Mouse (Mus musculus) liver, adult 2 months (tissue): ENCODE measurements around the gene C3ar1. TPM values are rescaled to one million over a fixed set of nuclear protein-coding genes. Genes with fewer than 3 reads are reported as not detected.

Source experiments
- DNase-seq: peaks from one replicate; pipeline ENCODE4 v3.0.0-alpha.2; 2011; ENCODE audit warnings: low read depth, low spot score; ENCODE audit errors: extremely low read depth
- H3K27ac ChIP-seq: fragments of 200-500 bp; replicated peaks from 2 replicates; pipeline ENCODE4 v1.5.1; 2012; ENCODE audit warnings: low read depth, mild to moderate bottlenecking, control low read depth, inconsistent platforms, low read length; ENCODE audit not compliant: insufficient read depth
- H3K27me3 ChIP-seq: fragments of 200-500 bp; 2 replicates; pipeline ENCODE4 v1.6.1; 2012; ENCODE audit warnings: mild to moderate bottlenecking, moderate library complexity, low read length, inconsistent platforms; ENCODE audit not compliant: control insufficient read depth, insufficient read depth
- H3K36me3 ChIP-seq: fragments of 200-500 bp; 2 replicates; pipeline ENCODE4 v1.6.1; 2012; ENCODE audit warnings: low read length, inconsistent platforms; ENCODE audit not compliant: control insufficient read depth, insufficient read depth
- H3K4me1 ChIP-seq: fragments of 200-500 bp; 2 replicates; pipeline ENCODE4 v1.6.1; 2011; ENCODE audit warnings: low read length; ENCODE audit not compliant: control insufficient read depth, insufficient read depth
- H3K4me3 ChIP-seq: fragments of 200-500 bp; 2 replicates; pipeline ENCODE4 v1.5.1; 2011; ENCODE audit warnings: low read depth, mild to moderate bottlenecking, control low read depth, low read length, moderate library complexity; ENCODE audit not compliant: insufficient read depth
- H3K79me2 ChIP-seq: fragments of 200-500 bp; 2 replicates; pipeline ENCODE4 v1.6.1; 2012; ENCODE audit warnings: inconsistent platforms, mild to moderate bottlenecking, low read length, moderate library complexity; ENCODE audit not compliant: control insufficient read depth, insufficient read depth
- H3K9ac ChIP-seq: fragments of 200-500 bp; 2 replicates; pipeline ENCODE4 v1.6.1; 2012; ENCODE audit warnings: low read depth, mild to moderate bottlenecking, control low read depth, inconsistent platforms, low read length
- CTCF ChIP-seq: fragments of 200-500 bp; IDR thresholded peaks from 2 replicates; pipeline ENCODE4 v1.5.1; 2011; ENCODE audit warnings: low read depth, low read length, control low read depth
- POLR2A ChIP-seq: fragments of 200-500 bp; IDR thresholded peaks from 2 replicates; pipeline ENCODE4 v1.6.1; 2011; ENCODE audit warnings: low read length, control low read depth; ENCODE audit not compliant: insufficient read depth; ENCODE audit errors: extremely low read depth
- WGBS: fragments of 180-500 bp; shearing (Covaris S2); methylation state at CpG from one replicate; pipeline ENCODE4 v1.1.7; 2018; 5-methylcytosine and 5-hydroxymethylcytosine counted together
- polyA plus RNA-seq: library from polyadenylated mRNA; depleted of rRNA; stranded (reverse); fragments of >200 nt; gene quantifications from 2 replicates; pipeline ENCODE4 v1.2.3, GENCODE M21; 2012
- total RNA-seq: library from RNA; depleted of rRNA; stranded (reverse); fragments of >200 nt; gene quantifications from 2 replicates; pipeline ENCODE4 v1.2.3, GENCODE M21; 2014

The C3ar1 gene
- total and polyA plus RNA-seq, 2 experiments = 0.99 to 1.6 TPM

DNA sequence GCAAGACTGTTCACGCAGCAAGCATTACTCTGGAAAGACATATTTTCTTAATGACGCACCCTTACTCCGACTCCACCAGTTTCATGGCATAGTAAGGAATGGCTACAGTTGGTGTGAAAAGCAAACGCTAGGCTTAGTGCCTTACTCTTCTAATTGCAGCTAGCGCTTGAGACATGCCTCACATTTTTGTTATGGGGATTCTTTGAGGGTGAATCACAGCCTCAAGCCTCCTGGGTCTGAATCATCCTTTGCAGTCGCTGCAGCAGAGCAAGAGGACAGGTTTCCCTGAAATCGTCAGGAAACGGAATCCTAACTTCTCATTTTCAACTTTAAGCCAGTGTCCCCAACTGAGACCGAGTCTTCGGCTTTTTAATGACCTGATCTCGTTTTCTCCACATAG is 13.9 kb upstream of the C3ar1 start:
- WGBS = 84% methylated on average over 11 of the region's 11 CpGs
- H3K4me1 ChIP-seq = no peaks in the 10 kb centered on the region; the same call in 1 of the 2 replicates
- no peak overlapping the region for H3K4me3 ChIP-seq
- TF ChIP-seq CTCF (no peak), POLR2A (no peak)
- H3K36me3 ChIP-seq = no peaks in the 10 kb centered on the region
- H3K27me3 ChIP-seq = no peaks in the 10 kb centered on the region
- no peak overlapping the region for H3K27ac ChIP-seq
- DNase-seq = no peak
- no peak overlapping the region for H3K9ac ChIP-seq
- peaks cover 4% of the 10 kb centered on the region; the same call in 1 of the 2 replicates for H3K79me2 ChIP-seq

DNA sequence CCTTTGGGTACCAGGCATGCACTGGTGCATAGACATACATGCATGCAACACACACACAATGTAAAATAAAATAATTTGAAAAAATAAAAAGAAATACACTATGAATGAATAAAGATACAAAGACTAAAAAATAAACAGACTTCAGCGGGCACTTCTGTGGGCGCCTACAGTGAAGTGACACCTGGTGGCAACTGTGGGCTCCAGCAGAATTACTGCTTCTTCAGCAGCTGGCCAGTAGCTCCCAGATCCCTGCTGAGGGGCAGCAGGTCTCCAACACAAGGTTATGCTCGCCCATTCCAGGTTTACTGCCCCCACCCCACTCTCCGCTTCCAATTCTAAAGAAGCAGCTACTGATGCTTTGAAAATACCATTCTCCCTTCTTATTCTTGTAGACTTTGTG is 12.0 kb upstream of the C3ar1 start:
- WGBS = 69% methylated on average over 4 of the region's 4 CpGs
- Histone ChIP-seq H3K36me3 (no peaks in the 10 kb centered on the region), H3K27ac (no peak overlapping the region), H3K9ac (no peak overlapping the region), H3K27me3 (no peaks in the 10 kb centered on the region), H3K4me3 (no peak overlapping the region), H3K4me1 (no peaks in the 10 kb centered on the region), H3K79me2 (no peaks in the 10 kb centered on the region)
- TF ChIP-seq POLR2A (no peak), CTCF (peak; percentile 50)
- no peak for DNase-seq

DNA sequence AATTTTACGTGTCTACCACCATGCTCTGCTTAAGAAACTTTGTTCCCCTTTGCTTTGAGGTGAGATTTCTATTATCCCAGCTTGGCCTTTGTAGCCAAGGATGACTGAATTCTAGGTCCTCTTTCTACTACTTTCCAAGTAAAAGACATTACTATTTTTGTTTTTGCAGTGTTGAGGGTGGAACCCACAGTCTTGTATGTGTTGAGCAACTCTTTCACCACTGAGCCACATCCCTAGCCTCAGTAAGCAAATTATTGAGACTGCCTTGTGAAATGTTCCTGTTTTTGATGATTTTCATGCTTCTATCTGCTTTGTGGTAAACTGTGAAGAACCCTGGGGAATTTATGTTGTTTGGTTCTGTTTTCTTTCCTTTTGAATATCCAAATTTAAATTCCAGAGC is 6.9 kb upstream of the C3ar1 start:
- no peaks in the 10 kb centered on the region for H3K27me3 ChIP-seq
- no peaks in the 10 kb centered on the region for H3K79me2 ChIP-seq
- WGBS = 90% methylated on average over 1 of the region's 1 CpGs
- H3K36me3 ChIP-seq = no peaks in the 10 kb centered on the region
- DNase-seq = peak; percentile 45
- no peak overlapping the region for H3K4me3 ChIP-seq
- no peak overlapping the region for H3K27ac ChIP-seq
- H3K9ac ChIP-seq = no peak overlapping the region
- TF ChIP-seq CTCF (no peak), POLR2A (no peak)
- H3K4me1 ChIP-seq = no peaks in the 10 kb centered on the region

DNA sequence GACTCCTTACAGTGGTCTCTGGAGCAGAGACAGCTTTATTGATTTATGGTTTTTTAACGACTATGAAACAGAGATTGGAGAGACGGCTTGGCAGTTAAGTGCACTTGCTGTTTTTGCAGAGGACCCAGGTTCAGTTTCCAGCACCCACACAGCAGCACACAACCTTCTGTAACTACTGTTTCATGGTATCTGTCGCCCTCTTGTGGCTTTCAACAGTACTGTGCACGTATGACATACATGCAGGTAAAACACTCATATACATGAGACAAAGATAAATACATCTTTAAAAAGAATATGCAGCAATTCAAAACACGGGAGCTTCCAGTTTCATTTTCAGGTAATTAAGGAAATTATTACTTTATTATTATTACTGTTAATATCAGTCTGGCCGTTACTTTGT is 6.5 kb upstream of the C3ar1 start:
- Histone ChIP-seq H3K4me3 (no peak overlapping the region), H3K9ac (no peak overlapping the region), H3K79me2 (no peaks in the 10 kb centered on the region), H3K36me3 (no peaks in the 10 kb centered on the region), H3K27ac (no peak overlapping the region), H3K27me3 (no peaks in the 10 kb centered on the region), H3K4me1 (no peaks in the 10 kb centered on the region)
- TF ChIP-seq CTCF = no peak
- no peak for TF ChIP-seq POLR2A
- no peak for DNase-seq
- 84% methylated on average over 6 of the region's 6 CpGs for WGBS

DNA sequence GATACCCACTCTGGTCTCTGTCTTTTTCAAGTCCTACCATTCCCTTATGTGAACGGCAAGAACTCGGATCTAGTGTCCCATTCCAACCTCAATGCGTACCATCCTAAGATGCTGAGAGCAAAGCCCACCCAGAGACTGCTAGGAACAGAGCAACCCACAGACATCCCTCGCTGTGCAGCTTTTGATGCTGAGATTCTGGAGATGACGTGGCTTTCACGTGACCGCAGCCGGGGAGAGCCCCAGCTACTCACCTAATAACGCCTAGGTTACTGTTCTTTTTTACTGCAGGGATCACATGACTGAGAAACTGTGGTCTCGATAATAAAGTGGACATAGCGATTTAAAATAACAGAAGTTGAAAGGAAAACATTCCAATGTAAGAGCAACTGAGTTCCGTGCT is 1.4 kb downstream of the C3ar1 start:
- no peak for DNase-seq
- Histone ChIP-seq H3K27ac (no peak overlapping the region; the same call in 1 of the 2 replicates), H3K4me3 (no peak overlapping the region; the same call in 1 of the 2 replicates), H3K9ac (no peak overlapping the region), H3K79me2 (no peaks in the 10 kb centered on the region), H3K4me1 (no peaks in the 10 kb centered on the region), H3K36me3 (no peaks in the 10 kb centered on the region), H3K27me3 (no peaks in the 10 kb centered on the region)
- WGBS = 81% methylated on average over 12 of the region's 12 CpGs
- TF ChIP-seq CTCF (no peak), POLR2A (no peak)

DNA sequence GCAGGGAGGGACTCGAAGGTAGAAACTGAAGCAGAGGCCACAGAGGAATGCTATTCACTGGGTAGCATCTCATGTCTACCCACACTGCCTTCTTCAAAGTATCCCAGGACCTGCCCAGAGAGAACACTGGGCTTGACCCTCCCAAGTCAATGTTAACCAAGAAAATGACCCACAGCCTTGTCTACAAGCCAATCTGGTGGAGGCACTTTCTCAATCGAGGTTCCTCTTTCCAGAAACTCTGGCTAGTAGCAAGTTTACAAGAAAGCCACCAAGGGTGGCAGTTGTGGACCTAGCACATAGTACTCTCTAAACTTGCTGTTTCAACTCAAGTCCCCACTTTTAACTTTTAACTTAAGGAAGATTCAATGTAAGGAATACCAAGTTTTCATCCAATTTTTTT is 3.3 kb downstream of the C3ar1 start:
- Histone ChIP-seq H3K4me3 (no peak overlapping the region), H3K27me3 (no peaks in the 10 kb centered on the region), H3K4me1 (no peaks in the 10 kb centered on the region), H3K36me3 (no peaks in the 10 kb centered on the region), H3K9ac (no peak overlapping the region), H3K27ac (no peak overlapping the region), H3K79me2 (no peaks in the 10 kb centered on the region)
- WGBS = 59% methylated on average over 2 of the region's 2 CpGs
- no peak for TF ChIP-seq POLR2A
- no peak for TF ChIP-seq CTCF
- DNase-seq = no peak
